Mouse (Mus musculus) right cerebral cortex, adult 2 months (tissue): ENCODE results near the gene Nos3.

Source experiments
- DNase-seq, 2 experiments: peaks; one replicate each; pipeline ENCODE4 v3.0.0; 2021 to 2022; ENCODE audit warnings: low spot score in 2 of 2

Gene Nos3

GRCm38 (mm10) chr5:24344477-24345051, 20.0 kb upstream of the Nos3 start:
- DNase-seq, result no peak

- no peak for DNase-seq
Measured at GRCm38 (mm10) chr5:24346313-24346712, 18.3 kb upstream of the Nos3 start.

DNA sequence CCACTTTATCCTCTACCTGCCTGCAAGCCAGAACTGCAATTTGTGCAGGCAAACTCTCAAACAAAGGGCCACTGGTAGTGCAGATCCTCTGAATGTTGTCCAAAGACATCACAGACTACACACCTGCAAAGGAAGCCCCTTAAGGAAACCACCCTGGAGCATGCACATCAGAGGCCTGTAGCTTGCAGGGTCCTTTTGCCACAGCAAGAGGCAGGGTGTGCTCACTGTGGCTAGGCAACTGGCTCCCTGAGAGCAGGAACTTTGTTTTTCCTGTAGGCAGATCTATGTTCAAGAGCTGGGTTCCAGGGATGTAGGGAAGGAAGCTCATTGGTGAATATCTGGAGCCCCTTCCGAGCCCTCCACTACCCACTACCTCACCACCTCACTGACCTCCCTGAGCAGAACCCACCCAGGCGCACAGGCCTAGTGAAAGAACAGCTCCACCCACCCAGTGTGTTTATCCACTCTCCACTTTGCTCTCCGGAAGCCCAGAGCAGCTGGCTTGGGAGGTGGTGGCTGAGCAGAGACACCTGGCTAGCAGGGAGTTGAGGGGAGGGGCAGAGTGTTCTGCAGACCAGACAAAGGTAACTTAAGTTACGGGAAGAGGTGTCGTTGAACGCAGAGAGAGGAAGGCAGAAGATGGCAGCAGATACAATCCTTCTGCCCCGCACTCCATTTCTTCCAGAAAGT, 17.3 kb upstream of the Nos3 start:
- no peak for DNase-seq

- DNase-seq, result peak; percentile 51 to 72
Measured at GRCm38 (mm10) chr5:24348128-24348527, 16.5 kb upstream of the Nos3 start.

- DNase-seq, result no peak
Measured at GRCm38 (mm10) chr5:24348546-24348945, 16.1 kb upstream of the Nos3 start.

- no peak for DNase-seq
Measured at GRCm38 (mm10) chr5:24350073-24350472, 14.5 kb upstream of the Nos3 start.

- DNase-seq, result no peak
Measured at GRCm38 (mm10) chr5:24350531-24351250, 13.9 kb upstream of the Nos3 start.

- DNase-seq, result no peak
Measured at GRCm38 (mm10) chr5:24351278-24351677, 13.3 kb upstream of the Nos3 start, which contains the start of gene Kcnh2. TSS of gene Kcnh2 (minus strand) at chr5:24351604.

GRCm38 (mm10) chr5:24351701-24352171, 12.9 kb upstream of the Nos3 start:
- peak; percentile 83 to 86 for DNase-seq

DNA sequence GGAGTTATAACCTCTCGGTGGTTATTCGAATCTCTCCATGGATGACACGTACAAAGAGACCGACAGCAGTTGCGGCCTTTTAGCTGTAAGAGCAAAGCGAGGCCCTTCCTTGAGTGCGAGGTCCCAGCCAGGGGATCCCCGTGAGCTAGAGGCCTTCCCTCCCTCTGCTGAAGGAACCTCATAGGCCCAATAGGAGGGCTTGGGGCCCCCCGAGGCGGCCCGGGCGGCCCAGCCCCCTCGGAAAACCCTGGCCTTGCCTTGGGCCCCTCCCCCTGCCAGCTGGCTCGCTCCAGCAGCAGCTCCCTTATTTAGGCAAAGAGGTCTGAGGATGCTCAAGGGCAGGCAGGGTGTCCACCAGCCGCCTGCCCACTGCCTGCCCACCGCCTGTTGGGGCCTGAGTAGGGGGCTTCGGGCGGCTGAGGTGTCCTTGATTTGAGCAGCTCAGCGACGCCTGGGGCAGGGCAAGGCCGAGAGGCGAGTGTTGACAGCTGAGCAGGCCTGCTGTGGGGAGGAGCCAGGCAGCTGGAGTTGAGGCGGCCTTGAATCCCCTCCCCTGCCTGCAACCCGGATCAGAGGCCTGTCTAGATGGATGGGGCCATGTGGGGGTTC, 12.3 kb upstream of the Nos3 start:
- DNase-seq, result no peak

GRCm38 (mm10) chr5:24353327-24353726, 11.3 kb upstream of the Nos3 start:
- no peak for DNase-seq

DNA sequence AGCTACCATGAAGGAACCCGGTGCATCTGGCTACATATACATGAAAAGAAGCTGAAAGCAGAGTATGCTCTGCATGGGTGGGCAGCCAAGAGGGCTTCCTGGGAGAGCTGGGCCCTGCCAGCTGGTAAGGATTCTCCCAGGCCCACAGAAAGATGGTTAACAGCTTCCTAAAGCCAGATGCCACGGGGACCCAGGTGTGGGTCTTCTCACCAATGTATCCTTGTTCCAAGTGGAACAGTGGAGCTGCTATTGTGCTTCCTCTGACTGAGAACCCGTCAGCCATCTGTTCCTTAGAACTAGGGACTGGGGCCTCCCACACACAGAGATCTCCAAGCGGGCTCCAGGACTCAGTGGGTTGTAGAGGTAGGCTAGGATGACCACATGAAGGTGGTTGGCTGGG, 7.8 kb upstream of the Nos3 start:
- no peak for DNase-seq

- DNase-seq, result no peak
Measured at GRCm38 (mm10) chr5:24357461-24357860, 7.1 kb upstream of the Nos3 start.

DNA sequence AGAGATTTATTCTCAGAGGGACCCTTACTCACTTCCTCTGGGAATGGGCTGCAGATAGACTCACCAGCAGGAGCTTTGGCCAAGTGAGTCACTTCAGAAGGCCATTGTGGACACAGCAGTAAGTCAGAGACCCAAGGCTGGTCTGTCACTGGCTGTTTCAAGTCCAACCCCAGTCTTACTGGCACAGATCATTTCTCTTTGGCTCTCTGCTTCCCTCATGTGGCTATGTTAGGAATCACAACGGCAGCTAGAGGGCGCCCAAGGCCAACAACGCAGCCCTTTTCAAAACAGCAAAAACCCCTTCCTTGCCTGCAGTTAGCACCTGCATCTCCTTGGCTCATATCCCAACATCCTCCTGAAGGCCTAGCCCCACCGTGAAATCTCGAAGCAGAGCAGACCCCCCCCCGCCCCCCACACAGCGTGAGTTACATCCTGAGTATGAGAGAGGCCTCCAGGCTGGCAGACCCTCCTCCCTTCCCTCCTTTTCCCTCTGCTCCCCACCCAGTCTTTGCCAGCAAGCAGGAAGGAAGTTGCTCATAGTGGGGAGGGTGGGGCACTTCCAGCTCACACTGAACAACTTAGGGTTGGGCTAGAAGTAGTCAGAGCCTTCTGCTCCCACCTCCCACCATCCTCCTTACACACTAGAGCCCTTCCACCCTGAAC, 3.7 kb upstream of the Nos3 start:
- DNase-seq, result peak; percentile 87 to 94

GRCm38 (mm10) chr5:24363467-24363866, 1.1 kb upstream of the Nos3 start:
- no peak for DNase-seq

DNA sequence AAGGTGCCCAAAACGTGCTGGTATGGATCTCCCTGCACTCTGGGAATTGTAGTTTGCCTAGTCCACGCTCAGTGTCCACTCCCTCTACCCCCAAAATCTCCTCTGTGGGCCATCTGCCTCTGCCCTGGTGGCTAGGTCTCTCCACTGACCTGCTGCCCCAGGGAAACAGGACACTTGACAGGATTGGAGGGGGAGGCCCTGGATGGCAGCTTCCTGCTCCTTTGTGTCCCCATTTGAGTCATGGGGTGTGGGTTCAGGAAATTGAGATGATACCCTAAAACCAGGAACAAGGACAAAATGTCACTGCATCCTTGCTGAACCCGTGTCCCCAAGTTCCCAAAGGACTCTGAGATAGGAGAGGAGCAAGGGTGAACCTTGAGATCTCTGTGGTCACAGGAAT, 549 bp upstream of the Nos3 start:
- no peak for DNase-seq

DNA sequence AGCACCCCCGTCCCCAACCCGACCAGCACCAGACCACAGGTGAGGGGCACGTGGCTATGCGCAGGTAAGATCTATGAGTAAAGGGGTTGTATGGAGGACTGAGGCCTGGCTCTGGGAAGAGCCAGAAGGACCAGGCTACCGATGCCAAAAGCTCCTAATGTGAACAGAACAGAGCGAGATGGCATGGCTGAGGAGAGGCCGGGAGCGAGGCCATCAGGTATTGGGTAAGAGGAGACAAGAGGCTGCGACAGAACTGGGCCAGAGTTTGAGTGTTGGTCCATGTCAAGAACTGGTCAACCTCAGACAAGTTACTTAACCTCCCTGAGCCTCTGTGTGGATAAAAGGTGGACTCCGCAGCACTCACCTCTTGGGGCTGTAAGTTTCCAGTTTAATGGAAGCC, 353 bp downstream of the Nos3 start:
- no peak for DNase-seq

DNA sequence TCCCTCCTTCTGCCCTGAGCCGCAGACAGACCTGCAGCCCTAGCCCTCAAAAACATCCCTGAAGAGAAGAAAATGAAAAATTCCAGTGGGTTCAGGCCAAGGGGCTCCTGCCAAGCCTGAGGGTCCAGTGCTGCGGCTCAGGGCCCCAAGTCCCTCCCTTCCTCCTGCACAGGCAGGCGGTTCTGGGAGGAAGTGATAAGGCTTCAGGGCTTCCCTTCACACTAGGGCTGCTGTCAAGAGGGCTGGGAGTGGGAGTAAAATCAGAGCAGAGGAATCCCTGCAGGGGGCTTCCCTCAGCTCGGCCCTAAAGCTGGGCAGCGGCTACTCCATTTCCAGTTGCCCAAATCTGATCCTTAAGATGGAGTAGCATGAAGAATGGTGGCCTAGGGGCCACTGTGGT, 918 bp downstream of the Nos3 start:
- no peak for DNase-seq

GRCm38 (mm10) chr5:24366426-24366825, 1.8 kb downstream of the Nos3 start:
- no peak for DNase-seq

GRCm38 (mm10) chr5:24369767-24370166, 5.2 kb downstream of the Nos3 start:
- no peak for DNase-seq

- no peak for DNase-seq
Measured at GRCm38 (mm10) chr5:24373807-24374206, 9.2 kb downstream of the Nos3 start.

DNA sequence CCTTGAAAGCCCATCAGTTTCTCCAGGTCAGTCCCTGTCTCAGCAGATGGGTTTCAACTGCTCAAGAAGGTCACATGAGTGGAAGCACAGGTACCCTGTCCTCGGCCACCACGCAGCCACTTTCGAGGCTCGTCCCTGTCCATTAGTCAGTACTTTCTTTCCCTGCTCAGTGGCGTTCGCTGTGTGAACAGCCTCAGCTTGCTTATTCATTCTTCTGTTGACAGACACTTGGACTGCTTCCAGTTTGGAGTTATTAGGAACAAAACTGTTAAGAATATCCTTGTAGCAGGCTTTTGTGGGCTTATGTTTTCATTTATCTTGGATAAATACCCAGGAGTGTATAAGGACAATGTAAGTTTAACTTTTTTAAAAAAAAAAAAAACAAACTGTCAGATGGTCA, 9.6 kb downstream of the Nos3 start:
- DNase-seq, result no peak
